Mouse (Mus musculus): ENCODE data around the gene Usf3.

GRCm38 (mm10) chr16:44172297-44173154 is 520 bp upstream of the Usf3 start:
- TF ChIP-seq NANOG (IDR thresholded peaks at IDR 0.05; ENCODE audit: borderline replicate concordance, low read length): no peak
- TF ChIP-seq CTCF (conservative IDR thresholded peaks at IDR 0.05; ENCODE audit: low read length): peak; percentile 25; the same call in 1 of the 2 replicates

All from E14TG2a.4 (cell line).